Mouse (Mus musculus) small intestine, adult 2 months (tissue): ENCODE measurements at regions not wholly inside any gene's neighbourhood (a gene's known extent, or its start where the extent isn't known, plus 50 kb on each side); places are given as distances from the start of the nearest gene placed in this dataset.

Source experiments
- H3K27ac ChIP-seq: fragments of 200-500 bp; 2 replicates; pipeline ENCODE4 v1.5.1; 2012; ENCODE audit warnings: low read depth, low read length, control low read depth, inconsistent platforms; ENCODE audit not compliant: insufficient read depth
- H3K27me3 ChIP-seq: fragments of 200-500 bp; 2 replicates; pipeline ENCODE4 v1.6.1; 2012; ENCODE audit warnings: mild to moderate bottlenecking, moderate library complexity, low read length, inconsistent platforms; ENCODE audit not compliant: control insufficient read depth, insufficient read depth
- H3K36me3 ChIP-seq: fragments of 200-500 bp; 2 replicates; pipeline ENCODE4 v1.6.1; 2012; ENCODE audit warnings: mild to moderate bottlenecking, low read length, control low read depth, inconsistent platforms; ENCODE audit not compliant: control insufficient read depth, insufficient read depth
- H3K4me1 ChIP-seq: fragments of 200-500 bp; 2 replicates; pipeline ENCODE4 v1.6.1; 2012; ENCODE audit warnings: low read length, inconsistent platforms, mixed read lengths; ENCODE audit not compliant: control insufficient read depth, insufficient read depth, insufficient read length
- H3K4me3 ChIP-seq: fragments of 200-500 bp; 2 replicates; pipeline ENCODE4 v1.5.1; 2012; ENCODE audit warnings: low read depth, mild to moderate bottlenecking, control low read depth, inconsistent platforms, low read length, moderate library complexity
- CTCF ChIP-seq: fragments of 200-500 bp; IDR thresholded peaks from 2 replicates; pipeline ENCODE4 v1.5.1; 2012; ENCODE audit warnings: low read depth, mild to moderate bottlenecking, control low read depth, inconsistent platforms, low read length, moderate library complexity, mixed read lengths; ENCODE audit not compliant: insufficient replicate concordance, insufficient read length; ENCODE audit errors: extremely low read depth
- POLR2A ChIP-seq: fragments of 200-500 bp; IDR thresholded peaks from 2 replicates; pipeline ENCODE4 v1.6.1; 2012; ENCODE audit warnings: low read depth, mild to moderate bottlenecking, control low read depth, inconsistent platforms, low read length, moderate library complexity
- WGBS: fragments of 180-500 bp; shearing (Covaris S2); methylation state at CpG from one replicate; pipeline ENCODE4 v1.1.7; 2018; 5-methylcytosine and 5-hydroxymethylcytosine counted together

GRCm38 (mm10) chr4:124542696-124543095 lies 67.9 kb downstream of the 3100002H09Rik start:
- Histone ChIP-seq H3K27me3 (no peaks in the 10 kb centered on the region), H3K36me3 (no peaks in the 10 kb centered on the region), H3K27ac (no peak overlapping the region), H3K4me1 (no peaks in the 10 kb centered on the region), H3K4me3 (no peak overlapping the region)
- no peak for TF ChIP-seq POLR2A
- no peak for TF ChIP-seq CTCF
- 72% methylated on average over 5 of the region's 5 CpGs for WGBS

GRCm38 (mm10) chr4:124538471-124538870 lies 72.1 kb downstream of the 3100002H09Rik start:
- no peak overlapping the region for H3K27ac ChIP-seq
- H3K27me3 ChIP-seq, result no peaks in the 10 kb centered on the region
- WGBS, result 81% methylated on average over 5 of the region's 5 CpGs
- H3K36me3 ChIP-seq, result no peaks in the 10 kb centered on the region
- H3K4me1 ChIP-seq, result no peaks in the 10 kb centered on the region
- TF ChIP-seq POLR2A (no peak), CTCF (no peak)
- no peak overlapping the region for H3K4me3 ChIP-seq

GRCm38 (mm10) chr4:124537681-124538080 lies 72.9 kb downstream of the 3100002H09Rik start:
- TF ChIP-seq CTCF, result no peak
- TF ChIP-seq POLR2A, result no peak
- Histone ChIP-seq H3K27ac (no peak overlapping the region), H3K4me1 (no peaks in the 10 kb centered on the region)

GRCm38 (mm10) chr4:124533614-124534013 lies 77.0 kb downstream of the 3100002H09Rik start:
- Histone ChIP-seq H3K4me1 (no peaks in the 10 kb centered on the region), H3K27me3 (no peaks in the 10 kb centered on the region), H3K27ac (no peak overlapping the region), H3K4me3 (no peak overlapping the region), H3K36me3 (no peaks in the 10 kb centered on the region)
- 62% methylated on average over 6 of the region's 6 CpGs for WGBS
- TF ChIP-seq CTCF (no peak), POLR2A (no peak)

More at GRCm38 (mm10) chr4:124537681-124538080, 72.9 kb downstream of the 3100002H09Rik start:
- H3K4me3 ChIP-seq, result no peak overlapping the region
- WGBS, result 79% methylated on average over 5 of the region's 5 CpGs
- H3K27me3 ChIP-seq, result no peaks in the 10 kb centered on the region
- no peaks in the 10 kb centered on the region for H3K36me3 ChIP-seq

- WGBS, result 81% methylated on average over 9 of the region's 9 CpGs
- Histone ChIP-seq H3K27me3 (no peaks in the 10 kb centered on the region), H3K4me1 (no peaks in the 10 kb centered on the region), H3K4me3 (no peak overlapping the region), H3K36me3 (no peaks in the 10 kb centered on the region), H3K27ac (no peak overlapping the region)
- TF ChIP-seq POLR2A, result no peak
- TF ChIP-seq CTCF, result no peak
Observed at GRCm38 (mm10) chr4:124530596-124530995, 80.0 kb downstream of the 3100002H09Rik start.

- Histone ChIP-seq H3K4me3 (no peak overlapping the region), H3K27ac (no peak overlapping the region), H3K36me3 (no peaks in the 10 kb centered on the region), H3K27me3 (no peaks in the 10 kb centered on the region), H3K4me1 (no peaks in the 10 kb centered on the region)
- TF ChIP-seq POLR2A (no peak), CTCF (no peak)
- 49% methylated on average over 10 of the region's 10 CpGs for WGBS
Observed at GRCm38 (mm10) chr4:124526822-124527221, 83.8 kb downstream of the 3100002H09Rik start.

GRCm38 (mm10) chr4:124526362-124526761 lies 84.2 kb downstream of the 3100002H09Rik start:
- no peak overlapping the region for H3K4me3 ChIP-seq
- H3K4me1 ChIP-seq, result no peaks in the 10 kb centered on the region
- H3K27ac ChIP-seq, result no peak overlapping the region
- TF ChIP-seq POLR2A, result no peak
- TF ChIP-seq CTCF, result no peak
- H3K36me3 ChIP-seq, result no peaks in the 10 kb centered on the region
- no peaks in the 10 kb centered on the region for H3K27me3 ChIP-seq
- 15% methylated on average over 9 of the region's 9 CpGs for WGBS
